ENCODE assay signal across 25 mouse cellular contexts in genomic region chr3:117732661-117733060, GRCm38 (mm10).
"Had no signal": no experiment of that assay in that cellular context is flagged by ENCODE, and none has a peak within 500 bp of the region (broad histone marks: within the 10 kb centered on the region; RNA-seq: fewer than 3 reads in every experiment).

No protein-coding gene starts in this region.

- H3K27ac ChIP-seq: gastrocnemius, adult 2 months; heart, embryonic 13.5 days; heart, embryonic 15.5 days; hindbrain, embryonic 14.5 days; kidney, embryonic 15.5 days; kidney, postnatal 0 days; limb, embryonic 13.5 days; limb, embryonic 15.5 days; liver, embryonic 12.5 days; liver, embryonic 14.5 days had no signal

- H3K4me3 ChIP-seq: gastrocnemius, adult 2 months; heart, embryonic 13.5 days; heart, embryonic 15.5 days; kidney, embryonic 15.5 days; limb, embryonic 13.5 days; limb, embryonic 15.5 days; liver, embryonic 12.5 days had no signal

- H3K27me3 ChIP-seq: heart, embryonic 13.5 days; heart, embryonic 15.5 days; kidney, embryonic 15.5 days; limb, embryonic 13.5 days; limb, embryonic 15.5 days; liver, embryonic 12.5 days had no signal

- H3K9ac ChIP-seq: heart, embryonic 13.5 days; heart, embryonic 15.5 days; hindbrain, embryonic 14.5 days; kidney, embryonic 15.5 days; limb, embryonic 13.5 days; limb, embryonic 15.5 days; liver, embryonic 12.5 days; liver, embryonic 14.5 days had no signal

- ATAC-seq: hindbrain, embryonic 16.5 days; intestine, embryonic 16.5 days; liver, embryonic 12.5 days had no signal

- H3K9me3 ChIP-seq: heart, embryonic 13.5 days; heart, embryonic 15.5 days; kidney, embryonic 15.5 days; limb, embryonic 13.5 days; limb, embryonic 15.5 days; liver, embryonic 12.5 days had no signal

- DNase-seq: gastrocnemius, adult 2 months; gastrocnemius, postnatal 10 days; gastrocnemius, postnatal 25 days; heart, adult 18-20 months; heart, postnatal 14 days; heart, postnatal 36 days; kidney, adult 11 months; kidney, adult 2 months; kidney, adult 9 months; kidney, postnatal 14 days; kidney, postnatal 36 days; layer of hippocampus, adult 9-11 months; layer of hippocampus, postnatal 36 days had no signal

- H3K36me3 ChIP-seq: heart, embryonic 13.5 days; heart, embryonic 15.5 days; kidney, embryonic 15.5 days; limb, embryonic 13.5 days; limb, embryonic 15.5 days; liver, embryonic 12.5 days had no signal

- H3K4me2 ChIP-seq: heart, embryonic 11.5 days; heart, embryonic 13.5 days; heart, embryonic 15.5 days; hindbrain, embryonic 14.5 days; kidney, embryonic 15.5 days; limb, embryonic 13.5 days; limb, embryonic 15.5 days; liver, embryonic 12.5 days had no signal

- H3K4me1 ChIP-seq: heart, embryonic 13.5 days; heart, embryonic 15.5 days; kidney, embryonic 15.5 days; limb, embryonic 13.5 days; limb, embryonic 15.5 days; liver, embryonic 12.5 days had no signal
